Mouse (Mus musculus): ENCODE results near the gene Borcs8. TPM values are rescaled to one million over a fixed set of nuclear protein-coding genes. Genes with fewer than 3 reads are reported as not detected.
A peak's percentile ranks its signal among the peaks of the same experiment; 100 is the strongest.

The Borcs8 gene
- polyA plus RNA-seq, 1 experiment, result 101 TPM

DNA sequence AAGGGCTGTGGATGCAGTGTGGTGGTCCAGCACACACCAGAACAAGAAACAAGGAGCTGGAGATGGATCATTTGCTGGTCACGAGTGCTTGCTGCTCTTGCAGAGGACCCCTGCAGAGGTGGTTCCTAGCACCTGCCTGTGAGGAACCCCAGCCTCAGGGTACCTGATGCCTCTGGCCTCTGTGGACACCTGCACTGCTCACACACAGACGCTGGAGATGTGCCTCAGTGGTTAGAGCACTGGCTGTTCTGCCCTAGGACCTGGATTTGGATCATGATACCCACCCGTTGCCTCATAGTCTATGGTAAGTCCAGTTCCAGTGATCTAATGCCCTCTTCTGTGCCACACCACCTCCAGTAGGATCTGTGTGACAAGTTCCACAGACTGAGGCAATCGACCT, 2.7 kb upstream of the Borcs8 start:
- no peak for DNase-seq
- peaks cover 13% of the 10 kb centered on the region for H3K4me1 ChIP-seq (ENCODE audit: control insufficient read depth, insufficient read depth, low read length)
- TF ChIP-seq POLR2A (IDR thresholded peaks at IDR 0.05; ENCODE audit: borderline replicate concordance, insufficient read depth, low read length), result no peak
- TF ChIP-seq CTCF (IDR thresholded peaks at IDR 0.05; ENCODE audit: borderline replicate concordance, insufficient read depth, low read depth, low read length), result no peak
- H3K27ac ChIP-seq (ENCODE audit: insufficient read depth, low read length), result no peak overlapping the region
- no peaks in the 10 kb centered on the region for H3K27me3 ChIP-seq (ENCODE audit: control insufficient read depth, insufficient read depth, low read length)
- no peak overlapping the region for H3K4me3 ChIP-seq (replicated peaks; ENCODE audit: insufficient read depth, low read depth, low read length)
- 73% methylated on average over 4 of the region's 4 CpGs for whole genome bisulfite sequencing

GRCm38 (mm10) chr8:70137890-70138289, 1.4 kb upstream of the Borcs8 start:
- H3K27ac ChIP-seq (ENCODE audit: insufficient read depth, low read length), result no peak overlapping the region
- H3K27me3 ChIP-seq (ENCODE audit: control insufficient read depth, insufficient read depth, low read length), result no peaks in the 10 kb centered on the region
- peaks cover 16% of the 10 kb centered on the region for H3K4me1 ChIP-seq (ENCODE audit: control insufficient read depth, insufficient read depth, low read length)
- 65% methylated on average over 4 of the region's 4 CpGs for WGBS
- H3K4me3 ChIP-seq (replicated peaks; ENCODE audit: insufficient read depth, low read depth, low read length), result peak overlapping the region; percentile 17
- TF ChIP-seq CTCF (IDR thresholded peaks at IDR 0.05; ENCODE audit: borderline replicate concordance, insufficient read depth, low read depth, low read length), result no peak
- no peak for TF ChIP-seq POLR2A (IDR thresholded peaks at IDR 0.05; ENCODE audit: borderline replicate concordance, insufficient read depth, low read length)
- no peak for DNase-seq

DNA sequence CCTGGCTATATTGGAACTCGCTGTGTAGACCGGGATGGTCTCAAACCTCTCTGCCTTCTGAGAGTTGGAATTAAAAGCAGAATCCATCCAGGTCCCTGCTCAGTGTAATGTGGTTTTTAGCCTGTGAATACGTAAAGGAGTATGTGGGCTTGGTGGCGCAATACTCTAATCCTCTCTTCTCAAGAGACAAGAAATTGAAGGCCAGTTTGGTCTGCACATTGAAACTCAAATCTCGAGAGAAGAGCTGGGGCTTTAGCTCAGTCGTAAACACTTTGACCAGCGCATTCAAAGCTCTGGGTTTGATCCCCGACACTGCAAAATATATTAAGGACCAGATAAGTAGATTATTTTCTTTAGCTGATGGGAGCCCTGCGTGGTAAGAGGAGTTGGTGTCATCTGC, 682 bp downstream of the Borcs8 start:
- 8% methylated on average over 9 of the region's 9 CpGs for WGBS
- H3K27ac ChIP-seq (ENCODE audit: insufficient read depth, low read length), result no peak overlapping the region

DNA sequence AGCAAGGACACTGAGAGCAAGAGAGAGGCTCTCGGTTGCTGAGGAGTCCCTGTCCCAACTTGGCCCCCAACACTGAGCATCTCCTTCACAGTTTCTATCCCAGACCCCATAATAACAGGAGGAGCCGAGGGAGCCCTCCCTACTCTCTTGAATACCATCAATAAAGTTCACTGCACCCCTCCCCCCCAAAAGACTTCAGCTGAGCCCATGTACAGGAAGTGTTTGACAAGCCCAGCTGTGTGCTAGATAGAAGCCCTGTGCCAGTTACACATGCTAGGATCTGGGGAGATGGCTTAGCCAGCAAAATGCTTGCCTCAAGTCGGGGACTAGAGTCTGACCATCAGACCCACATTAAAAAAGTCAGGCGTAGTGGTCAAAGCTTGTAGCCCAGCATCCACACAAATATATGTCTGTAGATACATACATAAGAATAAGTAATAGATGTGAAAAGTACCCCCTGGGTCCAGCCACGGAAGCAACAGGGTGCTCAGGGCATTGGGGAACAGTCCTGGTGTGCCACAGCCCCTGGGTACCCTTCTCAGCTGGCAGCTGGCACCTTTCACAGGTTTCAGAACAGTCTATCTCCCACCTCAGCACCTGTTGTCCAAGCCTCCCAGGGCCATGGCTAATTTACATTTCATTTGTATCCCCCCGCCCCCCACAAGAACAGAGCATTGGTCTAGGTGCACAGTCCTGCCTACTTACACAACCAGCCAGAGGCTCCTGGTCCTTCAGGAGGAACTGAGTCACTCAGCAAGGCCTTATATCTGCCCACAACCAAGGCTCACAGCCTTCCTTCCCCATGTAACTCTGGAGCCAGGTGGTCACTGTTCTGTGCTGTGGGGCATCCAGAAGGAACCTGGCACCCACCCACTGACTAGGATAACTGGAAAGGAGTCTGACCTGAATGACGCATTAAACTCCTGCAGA, 8.6 kb downstream of the Borcs8 start:
- no peaks in the 10 kb centered on the region; the same call in 1 of the 2 replicates for H3K4me1 ChIP-seq (ENCODE audit: control insufficient read depth, insufficient read depth, low read length)
- H3K27ac ChIP-seq (ENCODE audit: insufficient read depth, low read length), result no peak overlapping the region
- DNase-seq, result no peak
- no peak overlapping the region for H3K4me3 ChIP-seq (replicated peaks; ENCODE audit: insufficient read depth, low read depth, low read length)
- WGBS, result 80% methylated on average over 7 of the region's 7 CpGs
- no peak for TF ChIP-seq CTCF (IDR thresholded peaks at IDR 0.05; ENCODE audit: borderline replicate concordance, insufficient read depth, low read depth, low read length)
- no peaks in the 10 kb centered on the region for H3K27me3 ChIP-seq (ENCODE audit: control insufficient read depth, insufficient read depth, low read length)

More for the DNA sequence above, 682 bp downstream of the Borcs8 start:
- no peaks in the 10 kb centered on the region for H3K27me3 ChIP-seq (ENCODE audit: control insufficient read depth, insufficient read depth, low read length)
- H3K4me3 ChIP-seq (replicated peaks; ENCODE audit: insufficient read depth, low read depth, low read length), result peak overlapping the region; percentile 78
- no peak for DNase-seq
- H3K4me1 ChIP-seq (ENCODE audit: control insufficient read depth, insufficient read depth, low read length), result peaks cover 16% of the 10 kb centered on the region
- TF ChIP-seq CTCF (IDR thresholded peaks at IDR 0.05; ENCODE audit: borderline replicate concordance, insufficient read depth, low read depth, low read length) (no peak), POLR2A (IDR thresholded peaks at IDR 0.05; ENCODE audit: borderline replicate concordance, insufficient read depth, low read length) (no peak)

- no peak for DNase-seq
- TF ChIP-seq POLR2A (IDR thresholded peaks at IDR 0.05; ENCODE audit: borderline replicate concordance, insufficient read depth, low read length) (no peak), CTCF (IDR thresholded peaks at IDR 0.05; ENCODE audit: borderline replicate concordance, insufficient read depth, low read depth, low read length) (no peak)
- WGBS, result 20% methylated on average over 13 of the region's 13 CpGs
- no peaks in the 10 kb centered on the region; the same call in 1 of the 2 replicates for H3K4me1 ChIP-seq (ENCODE audit: control insufficient read depth, insufficient read depth, low read length)
- H3K27ac ChIP-seq (ENCODE audit: insufficient read depth, low read length), result no peak overlapping the region
- no peak overlapping the region for H3K4me3 ChIP-seq (replicated peaks; ENCODE audit: insufficient read depth, low read depth, low read length)
- no peaks in the 10 kb centered on the region for H3K27me3 ChIP-seq (ENCODE audit: control insufficient read depth, insufficient read depth, low read length)
Observed at GRCm38 (mm10) chr8:70150158-70150557, 10.9 kb downstream of the Borcs8 start.

GRCm38 (mm10) chr8:70152537-70153257, 13.4 kb downstream of the Borcs8 start:
- WGBS, result 11% methylated on average over 22 of the region's 22 CpGs
- DNase-seq, result peak; percentile 37 to 52

GRCm38 (mm10) chr8:70157240-70157800, 18.0 kb downstream of the Borcs8 start:
- no peak for TF ChIP-seq CTCF (IDR thresholded peaks at IDR 0.05; ENCODE audit: borderline replicate concordance, insufficient read depth, low read depth, low read length)
- no peak for TF ChIP-seq POLR2A (IDR thresholded peaks at IDR 0.05; ENCODE audit: borderline replicate concordance, insufficient read depth, low read length)
- H3K4me3 ChIP-seq (replicated peaks; ENCODE audit: insufficient read depth, low read depth, low read length), result no peak overlapping the region
- 97% methylated on average over 1 of the region's 1 CpGs for WGBS

More at GRCm38 (mm10) chr8:70152537-70153257, 13.4 kb downstream of the Borcs8 start:
- no peak overlapping the region for H3K27ac ChIP-seq (ENCODE audit: insufficient read depth, low read length)
- no peaks in the 10 kb centered on the region; the same call in 1 of the 2 replicates for H3K4me1 ChIP-seq (ENCODE audit: control insufficient read depth, insufficient read depth, low read length)
- TF ChIP-seq CTCF (IDR thresholded peaks at IDR 0.05; ENCODE audit: borderline replicate concordance, insufficient read depth, low read depth, low read length), result no peak
- TF ChIP-seq POLR2A (IDR thresholded peaks at IDR 0.05; ENCODE audit: borderline replicate concordance, insufficient read depth, low read length), result no peak
- H3K27me3 ChIP-seq (ENCODE audit: control insufficient read depth, insufficient read depth, low read length), result no peaks in the 10 kb centered on the region
- no peak overlapping the region for H3K4me3 ChIP-seq (replicated peaks; ENCODE audit: insufficient read depth, low read depth, low read length)

More at GRCm38 (mm10) chr8:70157240-70157800, 18.0 kb downstream of the Borcs8 start:
- Histone ChIP-seq H3K4me1 (ENCODE audit: control insufficient read depth, insufficient read depth, low read length) (no peaks in the 10 kb centered on the region), H3K27ac (ENCODE audit: insufficient read depth, low read length) (no peak overlapping the region), H3K27me3 (ENCODE audit: control insufficient read depth, insufficient read depth, low read length) (no peaks in the 10 kb centered on the region)
- DNase-seq, result no peak

Measured in cerebellum, adult 2 months (tissue).